Mouse (Mus musculus) neutrophil, adult 5-6 weeks (primary cell): ENCODE results near the gene 1700088E04Rik. TPM values are rescaled to one million over a fixed set of nuclear protein-coding genes. Genes with fewer than 3 reads are reported as not detected.

Experiments
- ATAC-seq: fragments of 151-379, 151-347 bp; 2 replicates; pipeline ENCODE4 v1.8.0; 2017; ENCODE audit warnings: mild to moderate bottlenecking, moderate TSS enrichment; ENCODE audit not compliant: insufficient number of reproducible peaks, poor library complexity, low FRiP score, severe bottlenecking; ENCODE audit errors: extremely low read depth
- total RNA-seq: library from RNA; stranded (forward); fragments of 200-1000 nt; gene quantifications from 2 replicates; pipeline ENCODE4 v1.2.3, GENCODE M21; 2017

1700088E04Rik gene
- total RNA-seq, 1 experiment from 2014 or later: 0.12 TPM

- no peak for ATAC-seq
Measured at GRCm38 (mm10) chr15:79134496-79135270, 6.4 kb downstream of the 1700088E04Rik start.

GRCm38 (mm10) chr15:79133191-79133661, 7.8 kb downstream of the 1700088E04Rik start:
- no peak; the same call in 1 of the 2 replicates for ATAC-seq

- ATAC-seq: no peak
Measured at GRCm38 (mm10) chr15:79131442-79131841, 9.6 kb downstream of the 1700088E04Rik start.

GRCm38 (mm10) chr15:79130782-79131181, 10.3 kb downstream of the 1700088E04Rik start:
- ATAC-seq: no peak

GRCm38 (mm10) chr15:79129311-79129710, 11.7 kb downstream of the 1700088E04Rik start:
- ATAC-seq: no peak

GRCm38 (mm10) chr15:79128208-79128607, 12.8 kb downstream of the 1700088E04Rik start:
- ATAC-seq: no peak

GRCm38 (mm10) chr15:79127101-79127500, 14.0 kb downstream of the 1700088E04Rik start:
- no peak for ATAC-seq

- ATAC-seq: no peak
Measured at GRCm38 (mm10) chr15:79126217-79126932, 14.7 kb downstream of the 1700088E04Rik start.

GRCm38 (mm10) chr15:79124331-79124875, 16.6 kb downstream of the 1700088E04Rik start:
- ATAC-seq: no peak

GRCm38 (mm10) chr15:79123751-79124150, 17.3 kb downstream of the 1700088E04Rik start:
- no peak for ATAC-seq

GRCm38 (mm10) chr15:79122546-79122945, 18.5 kb downstream of the 1700088E04Rik start:
- no peak for ATAC-seq

GRCm38 (mm10) chr15:79122119-79122518, 18.9 kb downstream of the 1700088E04Rik start:
- no peak for ATAC-seq

GRCm38 (mm10) chr15:79119491-79119890, 21.6 kb downstream of the 1700088E04Rik start:
- ATAC-seq: no peak

GRCm38 (mm10) chr15:79115276-79115675, 25.8 kb downstream of the 1700088E04Rik start:
- ATAC-seq: no peak

GRCm38 (mm10) chr15:79111774-79112173, 29.3 kb downstream of the 1700088E04Rik start:
- ATAC-seq: no peak

- no peak for ATAC-seq
Measured at GRCm38 (mm10) chr15:79110528-79110927, 30.5 kb downstream of the 1700088E04Rik start.

- no peak for ATAC-seq
Measured at GRCm38 (mm10) chr15:79110031-79110430, 31.0 kb downstream of the 1700088E04Rik start.

- peak; percentile 9; the same call in 1 of the 2 replicates for ATAC-seq
Measured at GRCm38 (mm10) chr15:79109321-79109934, 31.6 kb downstream of the 1700088E04Rik start.
